Mouse (Mus musculus): ENCODE measurements at regions not wholly inside any gene's neighbourhood (a gene's known extent, or its start where the extent isn't known, plus 50 kb on each side); places are given as distances from the start of the nearest gene placed in this dataset.
A peak's percentile ranks its signal among the peaks of the same experiment; 100 is the strongest.
"Not testable (repeated sequence)": the region's sequence is repeated elsewhere in the genome, so short reads cannot be mapped to it uniquely, and the experiment has no call there.

- no peak for DNase-seq (ENCODE audit: low spot score)
Measured at GRCm38 (mm10) chr8:126776605-126777469, 168.8 kb downstream of the Tomm20 start.

GRCm38 (mm10) chr8:126775334-126775733 lies 170.3 kb downstream of the Tomm20 start:
- DNase-seq (ENCODE audit: low spot score): no peak

GRCm38 (mm10) chr8:126774816-126775215 lies 170.8 kb downstream of the Tomm20 start:
- DNase-seq (ENCODE audit: low spot score): no peak

- no peak for DNase-seq (ENCODE audit: low spot score)
Measured at GRCm38 (mm10) chr8:126772748-126773147, 172.9 kb downstream of the Tomm20 start.

GRCm38 (mm10) chr8:126772194-126772593 lies 173.4 kb downstream of the Tomm20 start:
- DNase-seq (ENCODE audit: low spot score): no peak

GRCm38 (mm10) chr8:126770374-126770773 lies 175.3 kb downstream of the Tomm20 start:
- not testable (repeated sequence) for DNase-seq (ENCODE audit: low spot score)

GRCm38 (mm10) chr8:126768142-126768541 lies 174.4 kb upstream of the Irf2bp2 start:
- no peak for DNase-seq (ENCODE audit: low spot score)

GRCm38 (mm10) chr8:126767341-126767740 lies 173.6 kb upstream of the Irf2bp2 start:
- no peak for DNase-seq (ENCODE audit: low spot score)

GRCm38 (mm10) chr8:126765693-126766238 lies 172.0 kb upstream of the Irf2bp2 start:
- no peak for DNase-seq (ENCODE audit: low spot score)

- DNase-seq (ENCODE audit: low spot score): peak; percentile 63
Measured at GRCm38 (mm10) chr8:126763600-126763999, 169.8 kb upstream of the Irf2bp2 start.

- peak; percentile 84 for DNase-seq (ENCODE audit: low spot score)
Measured at GRCm38 (mm10) chr8:126759711-126760110, 165.9 kb upstream of the Irf2bp2 start.

- no peak for DNase-seq (ENCODE audit: low spot score)
Measured at GRCm38 (mm10) chr8:126758951-126759350, 165.2 kb upstream of the Irf2bp2 start.

- peak; percentile 71 for DNase-seq (ENCODE audit: low spot score)
Measured at GRCm38 (mm10) chr8:126757951-126758757, 164.4 kb upstream of the Irf2bp2 start.

- peak; percentile 39 for DNase-seq (ENCODE audit: low spot score)
Measured at GRCm38 (mm10) chr8:126756300-126757097, 162.7 kb upstream of the Irf2bp2 start.

- no peak for DNase-seq (ENCODE audit: low spot score)
Measured at GRCm38 (mm10) chr8:126755669-126756068, 161.9 kb upstream of the Irf2bp2 start.

GRCm38 (mm10) chr8:126754361-126754809 lies 160.6 kb upstream of the Irf2bp2 start:
- no peak for DNase-seq (ENCODE audit: low spot score)

GRCm38 (mm10) chr8:126753059-126753855 lies 159.5 kb upstream of the Irf2bp2 start:
- DNase-seq (ENCODE audit: low spot score): no peak

- DNase-seq (ENCODE audit: low spot score): no peak
Measured at GRCm38 (mm10) chr8:126751416-126752140, 157.8 kb upstream of the Irf2bp2 start.

- no peak for DNase-seq (ENCODE audit: low spot score)
Measured at GRCm38 (mm10) chr8:126745992-126746775, 152.4 kb upstream of the Irf2bp2 start.

All from heart, adult 8-10 months (tissue).